Mouse (Mus musculus): ENCODE data around the gene Prkce.

- TF ChIP-seq EP300 (IDR thresholded peaks at IDR 0.05; ENCODE audit: low read depth) (no peak), CTCF (IDR thresholded peaks at IDR 0.05; ENCODE audit: low read depth) (no peak)
Observed at GRCm38 (mm10) chr17:86610271-86610969, 442.8 kb downstream of the Prkce start.
